Mouse (Mus musculus) brain, embryonic 14.5 days (tissue): ENCODE measurements around the gene Fgf4.

Experiments used
- CTCF ChIP-seq: fragments of 200-500 bp; IDR thresholded peaks from 2 replicates; pipeline ENCODE4 v1.5.1; 2012; ENCODE audit warnings: inconsistent platforms, mild to moderate bottlenecking, moderate library complexity, borderline replicate concordance; ENCODE audit not compliant: insufficient read depth, insufficient read length; ENCODE audit errors: extremely low read depth
- POLR2A ChIP-seq: fragments of 200-500 bp; IDR thresholded peaks from 2 replicates; pipeline ENCODE4 v1.6.1; 2012; ENCODE audit warnings: mild to moderate bottlenecking, inconsistent platforms, borderline replicate concordance; ENCODE audit not compliant: poor library complexity, insufficient read depth, insufficient read length, severe bottlenecking; ENCODE audit errors: extremely low read depth

DNA sequence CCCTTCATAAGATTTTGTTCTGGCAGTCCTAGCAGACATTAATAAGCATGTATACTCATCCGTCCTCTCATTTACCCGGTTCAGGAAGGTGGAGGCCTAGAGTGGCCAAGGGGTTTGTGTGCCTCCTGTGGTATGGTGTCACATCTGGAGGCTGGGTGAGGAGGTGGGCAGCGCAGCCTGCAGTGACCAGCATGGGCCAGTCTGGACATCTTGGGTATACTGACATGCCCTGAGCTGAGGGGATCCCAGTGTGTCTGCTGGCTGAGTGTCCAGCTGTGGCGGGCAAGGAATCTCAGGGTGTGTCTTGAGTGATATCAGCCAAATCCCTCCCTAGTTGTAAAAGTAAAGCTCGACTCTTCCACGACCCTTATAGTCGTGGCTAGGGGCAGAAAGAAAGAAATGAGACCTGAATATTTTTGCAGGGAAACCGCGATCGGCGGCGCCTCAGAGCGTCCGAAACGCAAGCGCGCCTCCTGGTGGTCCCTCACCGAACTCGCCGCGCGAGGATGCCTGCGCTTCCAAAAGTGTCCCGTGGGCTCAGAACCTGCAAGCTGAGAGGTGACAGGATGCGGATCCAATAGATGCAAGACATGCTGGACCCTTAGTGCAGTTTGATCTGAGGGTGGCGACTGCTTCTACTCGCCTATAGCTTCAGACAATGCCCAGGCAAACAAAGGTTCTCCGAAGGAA lies 59.7 kb downstream of the Fgf4 start:
- TF ChIP-seq CTCF (peak; percentile 94), POLR2A (no peak)
